Mouse (Mus musculus) CD4-positive, CD25-positive, alpha-beta regulatory T cell, adult 2 months (primary cell): ENCODE data around the gene Gm3043.
"Not testable (repeated sequence)": the region's sequence is repeated elsewhere in the genome, so short reads cannot be mapped to it uniquely, and the experiment has no call there.

Experiments used
- DNase-seq: peaks from one replicate; pipeline ENCODE4 v3.0.0-alpha.2; 2012; ENCODE audit warnings: low read depth, low spot score

Gm3043 gene

GRCm38 (mm10) chr14:3688483-3688882 is at the start of gene Gm3043:
Gene Gm3043, plus strand, starts transcription at chr14:3688783.
- not testable (repeated sequence) for DNase-seq

- DNase-seq: not testable (repeated sequence)
Observed at GRCm38 (mm10) chr14:3651730-3652129, 36.9 kb upstream of the Gm3043 start, which contains the start of gene Gm3020. Gene Gm3020, plus strand, starts transcription at chr14:3652030.
